Mouse (Mus musculus): ENCODE results near the gene Foxo3. TPM values are rescaled to one million over a fixed set of nuclear protein-coding genes. Genes with fewer than 3 reads are reported as not detected.
A peak's percentile ranks its signal among the peaks of the same experiment; 100 is the strongest.

The Foxo3 gene
- total RNA-seq, 2 experiments from 2014 or later = 28.8 to 32.6 TPM

DNA sequence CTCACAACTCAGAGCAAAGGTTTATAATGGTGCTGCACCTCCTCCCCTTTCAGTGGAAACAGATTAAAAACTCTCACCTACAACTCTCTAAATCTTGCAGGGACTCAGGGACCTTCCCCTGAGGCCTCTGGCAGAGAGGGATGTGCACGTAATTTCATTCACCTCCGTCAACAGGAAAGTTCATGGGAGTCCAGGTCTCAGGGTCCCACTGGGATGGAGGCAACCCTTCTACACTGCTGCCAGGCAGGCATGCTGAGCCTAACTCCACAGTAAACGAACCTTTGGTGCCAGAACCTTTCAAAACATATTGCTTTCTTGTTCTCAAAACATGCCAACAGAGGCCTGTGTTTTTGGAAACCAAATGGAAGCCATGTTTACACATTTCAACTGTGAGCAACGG, 17.0 kb downstream of the Foxo3 start:
- DNase-seq = no peak
- intact Hi-C loops (cut with DNase I) = no loop called here

DNA sequence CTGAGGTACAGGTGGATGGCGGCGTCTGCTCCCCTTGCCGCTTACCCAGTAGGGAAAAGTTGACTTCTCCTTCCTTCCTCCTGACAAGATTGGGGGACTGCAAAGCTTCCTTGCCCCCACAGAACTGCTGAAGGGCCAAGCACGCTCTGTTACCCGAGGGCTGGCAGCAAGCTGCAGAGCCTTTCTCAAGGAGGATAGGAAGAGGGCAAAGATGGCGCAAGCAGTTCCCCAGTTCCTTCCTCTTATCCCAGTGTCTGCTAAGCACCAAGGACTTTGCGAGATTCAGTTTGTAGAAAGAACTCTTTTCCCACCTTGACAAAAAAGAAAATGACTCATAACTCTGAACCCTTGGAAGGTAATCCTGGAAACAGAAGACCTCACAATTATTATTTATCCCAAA, 18.6 kb downstream of the Foxo3 start:
- intact Hi-C loops (cut with DNase I) = no loop called here

DNA sequence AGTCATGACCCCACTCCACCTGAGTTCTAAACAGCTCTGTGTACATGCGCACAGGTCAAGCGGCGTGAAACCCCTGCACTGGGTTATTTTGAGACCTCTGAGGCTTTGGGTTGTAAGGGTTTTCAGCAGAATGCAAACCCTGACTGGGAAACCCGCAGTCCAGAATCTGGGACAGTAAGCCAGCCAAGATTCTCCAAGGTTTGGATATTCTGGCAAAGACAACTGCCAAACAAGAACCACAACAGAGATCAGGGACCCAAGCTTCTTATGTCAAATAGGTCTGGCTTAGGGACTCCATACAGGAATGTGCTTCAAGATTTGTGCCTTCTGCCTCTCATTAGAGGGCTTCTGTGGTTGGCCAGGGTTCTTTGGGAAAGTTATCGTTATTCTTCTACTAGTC, 21.8 kb downstream of the Foxo3 start:
- DNase-seq = no peak
- intact Hi-C loops (cut with DNase I) = no loop called here

More for the DNA sequence above, 18.6 kb downstream of the Foxo3 start:
- DNase-seq = no peak

DNA sequence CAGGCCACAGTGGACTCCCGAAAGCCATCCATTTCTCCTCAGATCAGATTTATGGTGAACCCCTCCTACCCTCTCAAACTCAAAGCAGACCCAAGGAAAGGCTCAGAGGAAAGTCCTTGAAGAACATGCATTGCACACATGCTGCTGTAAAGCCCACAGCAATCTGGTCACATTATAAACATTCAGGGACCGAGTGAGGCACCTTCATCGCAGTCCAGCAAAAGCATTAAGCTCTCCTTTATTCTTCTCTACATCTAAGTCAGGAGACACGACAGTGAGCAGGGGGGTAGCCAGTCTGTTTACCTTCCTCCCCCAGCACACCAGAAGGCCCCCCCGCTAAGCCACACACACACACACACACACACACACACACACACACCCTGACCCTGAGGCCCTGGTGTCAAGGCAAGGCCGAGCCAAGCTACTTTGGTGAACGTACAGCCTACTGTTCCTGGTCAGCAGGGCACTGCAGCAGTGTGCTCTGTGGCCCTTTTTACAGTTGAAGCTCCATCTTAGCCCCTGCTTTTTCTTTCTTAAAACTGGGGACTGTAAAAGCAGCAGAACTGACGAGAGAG, 24.7 kb downstream of the Foxo3 start:
- no peak for DNase-seq
- intact Hi-C loops (cut with DNase I) = no loop called here

DNA sequence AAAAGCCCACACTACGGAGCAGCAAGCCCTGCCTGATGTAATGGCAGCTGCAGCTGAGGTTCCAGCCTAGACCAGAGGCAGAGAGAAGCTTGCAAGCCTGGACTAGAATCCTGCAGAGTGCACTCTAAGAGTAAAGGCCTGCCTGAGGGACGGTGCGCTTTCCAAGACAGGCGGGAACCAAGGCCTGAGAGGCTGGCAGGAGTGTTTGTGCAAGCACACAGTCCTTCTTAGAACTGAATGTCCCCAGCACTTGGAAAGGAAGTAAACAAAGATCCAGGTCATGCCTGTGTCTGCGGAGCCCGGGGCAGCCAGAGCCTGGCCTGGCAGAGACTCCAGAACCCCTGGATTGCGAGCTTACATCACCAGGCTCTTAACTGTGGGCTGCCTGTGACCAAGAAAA, 25.4 kb downstream of the Foxo3 start:
- intact Hi-C loops (cut with DNase I) = no loop called here
- DNase-seq = peak; percentile 22

DNA sequence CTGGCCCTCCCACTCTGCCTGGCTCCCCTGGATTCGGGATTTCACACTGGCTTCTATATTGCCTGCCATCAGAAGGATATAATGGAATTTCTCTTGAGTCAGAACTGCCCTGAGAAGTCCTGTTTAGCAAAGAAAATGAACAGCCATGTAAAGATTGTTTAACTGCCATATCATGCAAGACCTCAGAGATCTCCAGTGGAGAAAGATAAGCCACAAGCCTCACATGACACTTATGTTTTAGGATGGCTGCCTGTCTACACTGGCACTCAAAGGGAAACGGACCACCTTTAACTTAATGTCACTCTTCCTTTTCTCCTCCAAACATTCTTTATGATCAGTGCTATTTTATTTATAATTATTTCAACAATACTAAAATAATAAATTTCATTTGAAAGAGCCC, 26.6 kb downstream of the Foxo3 start:
- no peak for DNase-seq
- intact Hi-C loops (cut with DNase I) = no loop called here

DNA sequence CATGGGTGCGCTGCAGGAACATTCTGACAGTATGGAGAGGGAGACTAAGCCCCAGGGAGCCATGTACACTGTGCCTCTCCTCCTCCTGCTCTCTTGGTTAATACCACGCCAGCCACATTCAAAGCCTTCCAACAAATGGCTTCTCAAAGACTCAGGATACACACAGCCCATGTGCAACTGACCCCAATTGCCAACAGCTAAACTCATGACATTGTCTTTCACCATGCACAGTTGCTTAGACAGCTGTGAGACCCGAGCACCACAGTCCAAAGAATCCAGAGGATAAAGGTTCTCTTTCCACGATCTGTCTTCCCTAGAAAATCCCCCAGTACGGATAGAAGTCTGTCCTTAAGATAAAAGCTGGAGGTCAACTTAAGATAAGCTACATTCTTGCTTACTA, 27.9 kb downstream of the Foxo3 start:
- DNase-seq = no peak
- intact Hi-C loops (cut with DNase I) = no loop called here

DNA sequence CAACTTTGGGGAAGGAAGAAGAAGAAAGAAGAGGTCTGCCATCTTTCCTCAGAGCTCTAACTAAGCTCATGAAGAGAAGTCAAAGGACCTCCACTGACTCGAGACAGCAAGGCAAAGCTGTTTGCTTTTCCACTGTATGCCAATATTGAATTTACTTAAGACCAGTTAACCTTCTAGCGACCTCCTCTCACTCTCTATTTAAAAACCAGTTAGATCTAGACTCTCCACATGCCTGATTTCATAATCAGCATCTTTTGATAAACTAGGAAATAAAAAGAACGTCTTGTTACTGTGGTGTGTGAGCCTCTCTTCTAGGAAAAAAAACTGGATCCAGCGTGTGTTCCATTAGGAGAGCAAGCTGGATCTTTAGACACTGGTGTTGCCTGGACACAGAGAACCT, 28.4 kb downstream of the Foxo3 start:
- no peak for DNase-seq
- intact Hi-C loops (cut with DNase I) = no loop called here

DNA sequence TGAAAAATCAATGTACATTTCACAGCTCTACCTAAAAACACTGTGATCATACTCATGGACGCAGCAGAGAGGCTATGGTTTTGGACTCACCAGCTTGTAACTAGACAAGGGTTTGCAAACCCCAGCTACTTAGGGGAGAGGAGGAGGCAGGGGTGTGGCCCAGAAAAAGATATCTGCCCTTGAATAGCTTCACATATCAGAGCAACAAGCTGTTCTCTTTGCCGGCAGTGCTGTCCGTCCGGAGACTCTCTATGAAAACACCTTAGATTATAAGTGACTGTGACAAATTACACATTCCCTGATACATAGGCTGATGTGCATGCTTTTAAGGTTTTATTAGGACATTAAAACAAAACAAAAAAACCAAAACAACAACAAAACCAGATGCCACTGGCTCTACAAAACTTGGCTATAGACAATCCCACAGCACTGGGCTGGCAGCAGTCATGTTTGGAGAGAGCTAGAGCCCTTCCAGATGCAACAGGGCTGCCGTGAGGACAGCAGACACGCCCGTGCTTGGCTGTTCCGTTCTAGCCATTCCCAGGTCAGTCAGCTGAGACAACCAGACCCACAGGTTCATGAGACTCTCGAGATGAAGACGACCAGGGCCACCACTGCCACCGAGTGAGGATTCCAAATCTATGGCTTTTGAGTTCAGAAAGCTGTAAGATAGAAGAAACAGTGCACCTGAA, 29.3 kb downstream of the Foxo3 start:
- DNase-seq = no peak
- intact Hi-C loops (cut with DNase I) = no loop called here

DNA sequence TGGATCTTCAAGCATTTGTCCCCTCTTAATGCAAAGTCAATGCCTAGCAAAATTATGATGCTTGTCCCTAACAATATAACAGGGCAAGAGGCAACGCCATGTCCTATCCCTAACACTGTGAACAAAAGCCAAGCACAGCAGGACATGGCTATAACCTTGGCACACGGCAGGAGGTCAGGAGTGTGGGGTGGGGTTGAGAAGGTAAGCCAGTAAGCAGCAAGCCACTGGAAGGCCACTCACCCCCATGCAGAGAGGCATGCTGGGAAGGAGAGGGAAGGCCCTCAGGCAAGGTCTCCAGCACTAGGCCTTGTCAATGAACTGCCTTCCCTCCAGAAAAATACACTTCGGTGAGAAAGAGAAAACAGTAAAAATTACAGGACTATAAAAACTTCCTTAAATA, 30.1 kb downstream of the Foxo3 start:
- intact Hi-C loops (cut with DNase I) = no loop called here
- no peak for DNase-seq

DNA sequence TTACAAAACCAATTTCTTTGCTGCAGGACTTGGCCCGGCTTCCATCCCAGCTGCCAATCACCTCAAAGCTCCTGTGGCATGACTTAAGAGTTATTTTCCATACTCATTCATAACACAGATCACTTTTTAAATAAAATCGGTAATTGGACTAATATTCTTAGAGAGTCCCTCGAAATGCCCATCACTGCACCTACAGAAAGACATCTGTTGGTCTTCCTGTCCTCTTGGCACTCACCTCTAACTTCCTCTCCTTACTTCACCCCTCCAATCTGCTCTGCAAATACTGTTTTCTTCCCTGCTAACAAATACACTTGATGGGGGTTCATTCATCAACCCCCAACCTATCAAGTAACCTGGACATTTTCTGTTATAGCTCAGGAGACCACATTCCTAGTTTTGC, 30.9 kb downstream of the Foxo3 start:
- DNase-seq = no peak
- intact Hi-C loops (cut with DNase I) = no loop called here

DNA sequence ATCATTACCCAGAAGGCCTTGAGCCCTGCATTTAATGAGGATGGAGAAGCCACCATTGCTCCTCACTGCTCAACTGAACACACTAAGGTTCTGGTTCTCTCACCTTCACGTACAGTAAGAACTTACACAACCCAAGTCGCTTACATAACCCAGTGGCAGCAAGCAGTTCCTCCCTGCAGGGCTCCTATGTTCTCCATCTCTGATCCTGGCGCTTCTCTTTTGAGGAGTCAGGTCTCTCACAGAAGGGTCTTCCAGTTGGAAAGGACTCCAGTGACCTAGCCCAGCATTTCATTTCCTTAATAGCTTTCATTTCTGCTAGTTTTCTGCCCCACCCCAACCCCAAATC, 31.3 kb downstream of the Foxo3 start:
- DNase-seq = no peak
- intact Hi-C loops (cut with DNase I) = no loop called here

DNA sequence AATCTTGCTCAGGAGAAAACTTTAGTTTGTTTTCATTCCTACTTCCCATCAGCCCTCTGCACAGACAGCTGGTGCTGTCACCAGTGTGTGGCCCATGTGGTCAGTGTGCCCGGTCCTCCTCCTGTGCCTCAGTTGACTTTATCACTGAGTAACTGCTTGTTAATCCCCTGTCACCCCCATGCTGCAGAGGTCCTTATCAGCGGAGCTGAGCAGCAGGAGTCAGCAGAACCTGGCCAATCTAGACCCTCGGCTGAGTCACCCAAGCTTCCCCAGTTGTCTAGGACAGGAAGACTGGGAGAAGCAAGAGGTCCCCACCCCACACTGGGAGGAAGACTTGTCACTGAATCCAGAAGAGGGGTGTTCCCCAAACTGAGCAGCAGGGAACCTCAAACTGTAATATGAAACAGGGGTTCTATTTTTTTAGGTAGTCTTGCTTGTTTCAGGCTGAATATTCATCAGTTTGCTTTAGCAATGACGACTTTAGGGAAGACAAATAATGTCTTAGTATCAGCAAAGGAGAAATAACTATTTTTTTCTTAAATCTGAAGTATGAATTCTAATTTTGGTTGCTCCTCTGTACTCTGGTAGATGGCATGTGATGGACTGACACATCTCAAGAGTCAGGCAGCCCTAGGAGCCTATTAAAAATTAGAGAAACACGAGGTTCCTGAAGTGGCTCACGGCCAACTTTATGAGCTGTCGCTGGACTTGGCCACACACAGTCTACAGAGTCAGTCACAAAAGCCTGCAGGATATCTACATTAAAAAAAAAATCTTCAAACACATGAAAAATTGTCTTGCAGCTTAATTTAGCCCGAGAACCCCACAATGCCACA, 31.9 kb downstream of the Foxo3 start:
- DNase-seq = no peak
- intact Hi-C loops (cut with DNase I) = no loop called here

DNA sequence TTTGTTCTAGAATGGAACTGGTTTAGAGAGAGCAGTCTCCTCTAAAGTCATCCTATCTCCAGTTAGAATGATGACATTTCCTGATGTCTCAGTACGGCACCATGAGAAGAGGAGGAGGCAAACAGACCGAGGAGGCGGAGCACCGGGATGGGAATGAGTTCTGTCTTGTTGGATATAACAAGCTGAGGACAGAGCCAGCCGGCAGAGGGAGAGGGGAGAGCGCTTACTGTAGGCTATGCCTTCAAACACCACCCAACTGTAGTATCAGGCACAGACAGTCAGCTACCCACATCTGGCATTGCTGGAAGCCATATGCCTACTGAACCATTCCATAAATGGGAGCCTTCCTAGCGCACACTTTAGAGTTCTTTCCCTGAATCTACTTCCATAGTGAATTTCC, 32.6 kb downstream of the Foxo3 start:
- intact Hi-C loops (cut with DNase I) = no loop called here
- DNase-seq = no peak

DNA sequence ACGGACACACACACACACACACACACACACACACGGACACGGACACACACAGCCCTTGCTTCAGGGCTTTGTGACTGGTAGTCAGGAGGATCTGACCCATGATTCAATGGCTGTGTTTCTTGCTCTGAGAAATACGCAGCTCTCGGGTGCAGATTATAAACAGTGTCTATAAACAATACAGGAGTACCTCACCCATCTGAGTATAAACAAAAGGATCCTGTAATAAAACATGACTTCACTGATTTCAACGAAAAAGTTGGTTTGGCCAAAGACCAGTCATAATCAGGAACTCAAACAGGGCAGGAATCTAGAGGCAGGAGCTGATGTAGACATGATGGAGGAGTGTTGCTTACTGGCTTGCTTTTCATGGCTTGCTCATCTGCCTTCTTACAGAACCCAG, 34.1 kb downstream of the Foxo3 start:
- intact Hi-C loops (cut with DNase I) = no loop called here
- no peak for DNase-seq

DNA sequence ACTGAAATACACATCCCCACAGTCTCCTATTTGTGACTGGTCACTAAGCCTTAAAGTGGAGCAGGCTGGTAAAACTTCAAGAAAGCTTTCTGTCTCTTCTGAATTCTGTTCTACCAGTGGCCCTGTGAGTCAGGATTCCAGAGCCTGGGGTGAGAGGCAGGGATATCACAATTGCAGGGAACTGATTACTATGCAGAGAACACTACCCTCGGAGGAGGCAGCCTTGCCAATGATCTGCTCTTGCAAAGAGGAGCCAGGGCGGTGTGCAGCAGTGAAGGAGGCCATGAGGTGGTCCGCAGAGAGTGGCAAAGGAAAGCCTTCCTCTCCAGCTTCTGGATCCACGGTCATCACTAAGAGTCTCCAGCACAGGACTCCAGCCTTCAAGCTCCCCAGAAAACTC, 34.8 kb downstream of the Foxo3 start:
- no peak for DNase-seq
- intact Hi-C loops (cut with DNase I) = no loop called here

DNA sequence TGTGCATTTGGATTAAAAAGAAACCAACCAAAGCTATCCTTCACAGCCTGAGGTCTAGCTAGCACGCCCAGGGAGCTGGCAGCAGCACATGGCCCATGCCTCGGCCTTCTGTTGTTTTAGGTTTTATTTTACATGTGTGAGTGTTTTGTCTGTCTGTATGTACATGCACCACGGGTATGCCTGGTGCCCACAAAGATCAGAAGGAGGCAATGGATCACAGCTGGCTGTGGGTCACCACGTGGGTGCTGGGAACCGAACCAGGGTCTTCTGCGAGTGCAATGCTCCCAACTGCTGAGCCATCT, 36.8 kb downstream of the Foxo3 start:
- intact Hi-C loops (cut with DNase I) = no loop called here
- DNase-seq = no peak

DNA sequence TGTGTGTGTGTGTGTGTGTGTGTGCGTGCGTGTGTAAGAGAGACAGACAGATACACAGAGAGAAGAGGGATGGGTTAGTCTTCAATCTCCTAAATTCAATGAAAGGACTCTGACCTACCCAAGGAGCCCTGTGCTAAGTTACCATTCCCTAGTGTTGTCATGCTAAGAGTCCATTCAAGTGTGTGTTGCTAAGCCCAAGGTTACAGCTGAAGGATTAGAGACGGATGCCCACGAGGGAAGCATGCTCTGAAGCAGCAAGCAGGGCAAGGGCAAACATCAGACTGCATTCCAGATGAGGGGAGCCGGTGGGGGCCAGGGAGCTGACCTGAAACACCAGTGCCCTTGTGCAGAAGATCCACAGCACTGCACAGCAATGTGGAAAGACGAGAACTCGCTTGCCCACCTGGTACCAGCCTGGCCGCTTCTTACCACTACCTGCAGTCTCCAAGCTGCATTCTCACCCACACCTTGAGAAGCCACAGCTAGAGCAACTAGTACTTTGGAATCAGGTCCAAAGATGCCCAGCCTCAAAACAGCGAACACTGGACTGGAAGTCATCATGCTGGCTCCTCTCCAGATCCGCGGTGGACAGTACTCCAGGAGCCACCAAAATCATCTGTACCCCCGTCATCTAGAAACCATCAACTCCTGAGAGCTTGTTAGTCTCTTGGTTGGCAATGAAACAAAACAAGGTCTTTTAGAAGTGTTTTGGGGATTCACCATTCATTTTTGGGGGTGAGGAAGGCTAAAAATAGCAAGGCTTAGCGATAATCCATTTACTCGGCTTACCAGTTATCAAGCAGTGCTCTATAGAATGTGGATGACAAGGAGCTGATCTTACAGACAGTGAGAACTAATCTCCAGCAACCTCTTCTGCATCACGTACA, 37.4 kb downstream of the Foxo3 start:
- intact Hi-C loops (cut with DNase I) = no loop called here
- peak; percentile 28 for DNase-seq

DNA sequence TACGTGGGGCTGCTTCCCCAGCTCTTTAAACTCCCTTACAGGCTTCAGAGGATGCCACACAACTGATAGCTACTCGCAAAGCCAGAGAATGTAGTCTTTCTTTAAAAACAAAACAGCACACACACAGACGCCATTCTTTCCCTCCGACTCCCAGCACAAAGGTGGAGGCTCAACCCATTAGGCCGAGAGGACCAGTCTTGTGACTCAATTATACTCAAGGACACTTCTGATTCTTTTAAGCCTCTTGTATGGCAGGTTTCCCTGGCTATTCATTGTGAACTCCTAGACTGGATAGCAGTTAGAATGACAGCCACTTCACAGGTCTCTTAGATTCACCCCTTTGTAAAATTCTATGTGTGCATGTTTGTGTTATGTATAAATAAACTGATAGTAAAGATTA, 38.3 kb downstream of the Foxo3 start:
- DNase-seq = no peak
- intact Hi-C loops (cut with DNase I) = no loop called here

DNA sequence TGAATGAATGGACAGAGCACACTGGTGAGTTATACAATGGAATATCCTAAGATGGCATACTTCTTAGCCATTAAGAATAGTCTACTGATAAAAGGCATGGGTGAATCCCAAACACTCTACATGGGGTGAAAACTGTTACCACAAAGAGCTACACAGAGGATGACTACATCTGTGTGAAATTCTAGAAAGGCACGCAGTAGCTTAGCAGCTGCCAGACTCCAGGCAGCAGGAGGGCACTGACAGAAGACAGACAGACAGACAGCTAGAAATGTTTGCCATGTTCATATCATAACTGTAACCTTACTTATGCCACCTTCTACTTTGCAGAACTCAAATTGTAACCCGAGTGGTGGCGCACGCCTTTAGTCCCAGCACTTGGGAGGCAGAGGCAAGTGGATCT, 39.0 kb downstream of the Foxo3 start:
- intact Hi-C loops (cut with DNase I) = no loop called here

DNA sequence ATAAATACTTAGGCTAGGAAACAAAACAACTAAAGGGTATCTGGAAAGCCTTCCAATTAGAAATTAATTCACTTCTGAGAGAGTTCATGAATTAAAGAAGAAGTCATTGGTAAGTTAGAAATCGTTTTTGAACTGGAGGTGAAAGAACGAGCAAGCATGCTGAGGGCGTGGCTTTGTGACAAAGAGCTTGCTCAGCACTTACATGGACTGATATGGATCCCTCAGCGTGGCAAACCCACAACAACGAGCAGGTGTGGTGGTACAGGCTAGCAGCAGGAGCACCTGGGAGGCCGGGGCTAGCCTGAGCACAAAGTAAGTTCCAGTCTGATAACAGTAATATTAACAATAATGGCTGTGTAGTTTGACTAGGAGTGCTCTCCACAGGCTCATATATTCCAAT, 41.2 kb downstream of the Foxo3 start:
- intact Hi-C loops (cut with DNase I) = no loop called here

More for the DNA sequence above, 39.0 kb downstream of the Foxo3 start:
- DNase-seq = no peak

More for the DNA sequence above, 41.2 kb downstream of the Foxo3 start:
- no peak for DNase-seq

Data from left cerebral cortex, postnatal 4 days (tissue).